Mouse (Mus musculus) myocyte (in vitro differentiated cells): Measurements from ENCODE around the gene Elmod2.

ENCODE experiments used
- CEBPB ChIP-seq: IDR thresholded peaks from 2 replicates; pipeline ENCODE4 v1.6.1; 2011; ENCODE audit warnings: mild to moderate bottlenecking, moderate library complexity; ENCODE audit not compliant: poor library complexity, insufficient read depth, severe bottlenecking
- E2F4 ChIP-seq: IDR thresholded peaks from one replicate; pipeline ENCODE4 v1.6.1; 2011; ENCODE audit warnings: mild to moderate bottlenecking, control low read depth, moderate library complexity; ENCODE audit not compliant: insufficient read depth
- MAX ChIP-seq: IDR thresholded peaks from one replicate; pipeline ENCODE4 v1.6.1; 2011; ENCODE audit warnings: low read depth, mild to moderate bottlenecking, control low read depth
- MYOD1 ChIP-seq, 3 experiments: IDR thresholded peaks; one replicate each; pipeline ENCODE4 v1.6.1; 2011; ENCODE audit warnings: control low read depth in 2 of 3, low read depth in 2 of 3, mild to moderate bottlenecking in 2 of 3, moderate library complexity in 1 of 3; ENCODE audit not compliant: insufficient read length in 2 of 3, control insufficient read depth in 1 of 3
- MYOG ChIP-seq, 3 experiments: IDR thresholded peaks; one replicate each; pipeline ENCODE4 v1.6.1; 2011; ENCODE audit warnings: control low read depth in 2 of 3, low read depth in 2 of 3, mild to moderate bottlenecking in 2 of 3; ENCODE audit not compliant: insufficient read length in 2 of 3, control insufficient read depth in 1 of 3, insufficient read depth in 1 of 3
- POLR2A ChIP-seq: IDR thresholded peaks from one replicate; pipeline ENCODE4 v1.6.1; 2011; ENCODE audit warnings: low read depth, mild to moderate bottlenecking, control low read depth, moderate library complexity; ENCODE audit not compliant: insufficient read length
- POLR2AphosphoS2 ChIP-seq: IDR thresholded peaks from one replicate; pipeline ENCODE4 v1.6.1; 2011; ENCODE audit warnings: low read depth, control low read depth; ENCODE audit not compliant: insufficient read length
- USF1 ChIP-seq: IDR thresholded peaks from one replicate; pipeline ENCODE4 v1.6.1; 2011; ENCODE audit warnings: low read depth, mild to moderate bottlenecking, control low read depth, moderate library complexity

DNA sequence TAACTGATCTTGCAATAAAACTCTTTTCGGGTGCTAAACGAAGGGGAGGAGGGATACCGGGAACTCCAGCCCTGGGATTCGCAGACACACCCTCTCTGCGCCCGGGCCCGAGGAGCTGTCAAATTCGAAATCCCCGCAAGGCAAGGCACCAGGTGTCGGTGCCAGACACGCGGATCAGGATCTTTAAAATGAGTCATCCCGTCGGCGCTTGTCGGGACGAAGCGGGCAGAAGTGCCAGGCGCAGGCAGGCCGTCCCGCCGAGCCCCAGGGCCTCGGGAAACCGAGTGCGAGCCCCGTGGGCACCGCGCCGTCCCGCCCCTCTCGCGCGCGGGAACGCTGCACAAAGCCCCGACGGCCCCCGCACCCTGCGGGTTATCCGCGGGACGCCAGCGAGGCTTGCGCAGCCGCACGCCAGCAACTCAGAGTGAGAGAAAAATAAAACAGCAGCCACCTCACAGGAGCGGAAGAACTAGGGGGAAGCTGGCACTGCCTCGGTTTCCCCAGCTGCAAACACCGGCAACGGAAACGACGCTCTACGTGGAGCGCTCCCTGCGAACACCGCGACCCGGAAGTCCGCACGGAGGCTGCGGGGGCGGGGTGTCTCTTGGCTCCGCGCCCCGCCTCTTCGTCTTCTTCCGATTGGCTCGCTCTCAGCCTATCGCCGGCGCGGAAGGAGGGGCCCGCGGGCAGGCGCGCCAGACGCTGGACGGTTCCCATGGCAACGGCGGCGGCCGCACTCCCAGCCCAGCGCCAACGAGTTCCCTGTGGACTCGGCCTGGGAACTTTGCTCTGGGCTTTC lies at the start of gene Elmod2:
- TF ChIP-seq USF1 (no peak), POLR2AphosphoS2 (peak; percentile 91), MYOG (IDR thresholded peaks at IDR 0.05; ENCODE audit: control insufficient read depth in 1 of 3, insufficient read depth in 1 of 3, insufficient read length in 2 of 3, low read depth in 2 of 3) (peak in 1 of 3 experiments; percentile 43), CEBPB (no peak), POLR2A (peak; percentile 85), E2F4 (peak; percentile 32), MYOD1 (IDR thresholded peaks at IDR 0.05; ENCODE audit: control insufficient read depth in 1 of 3, insufficient read length in 2 of 3, low read depth in 2 of 3) (peak in 1 of 3 experiments; percentile 25), MAX (no peak)
